Mouse (Mus musculus) small intestine, adult 2 months (tissue): ENCODE results near the gene Farsa.

Experiments used
- CTCF ChIP-seq: fragments of 200-500 bp; IDR thresholded peaks from 2 replicates; pipeline ENCODE4 v1.5.1; 2012; ENCODE audit warnings: low read depth, mild to moderate bottlenecking, control low read depth, inconsistent platforms, low read length, moderate library complexity, mixed read lengths; ENCODE audit not compliant: insufficient replicate concordance, insufficient read length; ENCODE audit errors: extremely low read depth
- POLR2A ChIP-seq: fragments of 200-500 bp; IDR thresholded peaks from 2 replicates; pipeline ENCODE4 v1.6.1; 2012; ENCODE audit warnings: low read depth, mild to moderate bottlenecking, control low read depth, inconsistent platforms, low read length, moderate library complexity

DNA sequence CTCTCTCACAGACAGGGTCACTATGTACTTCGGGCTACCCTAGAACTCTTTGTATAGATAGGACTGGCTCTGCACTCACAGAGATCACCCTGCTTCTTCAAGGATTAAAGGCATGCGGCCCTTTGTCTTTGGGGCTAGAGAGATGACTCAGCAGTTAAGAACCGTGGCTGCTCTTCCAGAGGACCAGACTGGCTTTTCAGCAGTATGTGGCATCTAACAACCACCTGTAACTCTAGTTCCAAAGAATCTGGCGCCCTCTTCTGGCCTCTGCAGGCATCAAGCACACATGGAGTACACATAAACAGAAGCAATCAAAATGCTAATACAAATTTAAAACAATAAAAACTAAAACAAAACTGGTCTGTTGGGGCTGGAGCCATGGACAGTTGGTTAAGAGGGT lies 57.2 kb downstream of the Farsa start:
- no peak for TF ChIP-seq POLR2A
- peak; percentile 33; the same call in 1 of the 2 replicates for TF ChIP-seq CTCF
